Mouse (Mus musculus): ENCODE results near the gene Rgs8.

Gene Rgs8

DNA sequence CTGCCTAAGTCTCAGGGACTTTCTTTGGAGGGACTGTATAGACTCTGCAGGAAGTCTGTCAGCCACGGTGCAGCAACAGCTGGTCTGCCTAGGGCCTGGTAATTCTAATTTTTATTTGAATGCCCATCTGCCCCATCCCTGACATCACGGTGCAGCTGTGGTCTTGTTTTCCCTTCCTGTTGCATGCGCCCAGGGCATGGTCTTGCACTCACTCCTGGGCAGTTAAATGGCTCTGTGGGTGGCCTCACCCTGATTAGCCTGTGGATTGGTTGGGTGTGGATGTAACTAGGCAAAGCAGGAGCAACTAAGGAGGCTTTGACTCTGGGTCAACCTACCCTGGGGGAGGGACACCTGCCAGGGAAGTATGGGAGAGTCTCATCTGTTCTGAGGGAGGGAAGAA, 52.2 kb downstream of the Rgs8 start:
- CTCF ChIA-PET = no interaction called here

DNA sequence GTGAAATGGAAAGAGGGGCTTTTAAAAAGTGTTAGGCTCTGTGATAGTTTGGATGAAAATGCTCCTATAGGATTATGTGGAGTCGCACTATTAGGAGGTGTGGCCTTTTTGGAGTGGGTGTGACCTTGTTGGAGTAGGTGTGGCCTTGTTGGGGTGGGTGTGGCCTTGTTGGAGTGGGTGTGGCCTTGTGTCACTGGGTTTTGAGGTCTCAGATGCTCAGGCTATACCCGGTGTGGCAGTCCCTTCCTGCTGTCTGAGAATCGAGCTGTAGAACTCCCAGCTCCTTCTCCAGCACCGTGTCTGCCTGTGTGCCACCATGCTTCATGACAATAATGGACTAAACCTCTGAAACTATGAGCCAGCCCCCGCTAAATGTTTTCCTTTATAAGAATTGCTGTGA, 55.8 kb downstream of the Rgs8 start:
- CTCF ChIA-PET = no interaction called here

DNA sequence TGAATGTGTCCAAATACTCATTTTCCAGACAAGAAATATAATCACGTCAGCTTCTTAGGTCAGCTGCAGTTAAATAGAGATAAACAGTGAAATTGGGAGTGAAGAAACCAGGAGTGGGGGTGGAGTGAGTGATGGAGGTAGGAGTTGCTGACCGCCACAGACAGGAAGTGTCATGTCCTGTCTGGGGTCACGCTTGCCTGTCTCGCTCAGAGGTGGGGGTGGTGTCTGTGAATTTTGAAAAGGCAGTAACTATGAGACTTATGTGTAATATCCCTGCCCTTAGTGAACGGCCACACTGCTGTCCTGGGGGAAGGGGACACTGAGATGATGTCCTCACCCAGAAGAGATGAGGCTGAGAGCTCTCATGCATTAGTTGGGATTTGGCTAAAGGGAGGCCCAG, 56.6 kb downstream of the Rgs8 start:
- CTCF ChIA-PET = no interaction called here

DNA sequence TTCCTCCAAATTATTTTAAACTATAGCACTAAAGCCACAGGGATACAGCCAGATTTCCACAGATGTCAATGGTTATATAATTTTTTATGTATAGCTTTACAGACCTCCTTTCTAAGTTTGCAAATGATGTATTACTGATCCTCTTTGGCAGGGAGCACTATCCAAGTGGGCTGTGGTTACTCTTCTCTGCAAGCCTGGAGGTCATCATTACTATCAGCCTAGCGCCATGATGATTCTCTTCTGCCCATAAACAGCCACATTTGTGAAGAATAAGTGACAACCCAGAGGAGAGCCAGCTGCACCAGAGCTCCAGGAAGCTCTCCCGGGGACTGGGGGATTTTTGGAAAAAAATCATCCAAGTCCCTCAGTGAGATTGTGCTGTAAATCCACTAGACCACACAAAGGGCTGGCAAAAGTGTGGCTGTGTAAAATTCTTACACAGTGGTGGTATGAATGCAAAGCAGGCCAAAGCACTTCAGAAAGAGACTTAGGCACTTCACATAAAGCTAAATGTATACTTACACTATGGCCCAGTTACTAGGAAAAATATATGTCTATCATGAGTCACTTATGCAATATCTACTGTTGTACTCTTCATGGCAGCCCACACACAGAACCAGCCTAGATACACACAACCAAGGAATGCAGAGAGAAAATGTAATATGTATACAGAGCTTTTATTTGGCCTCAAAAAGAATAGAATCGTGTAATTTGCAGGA, 58.9 kb downstream of the Rgs8 start:
- CTCF ChIA-PET = interaction anchor here (0.5 kb wide), 1 partner anchor 149 kb away, joined by 3 read pairs; no protein-coding TSS in a partner anchor

DNA sequence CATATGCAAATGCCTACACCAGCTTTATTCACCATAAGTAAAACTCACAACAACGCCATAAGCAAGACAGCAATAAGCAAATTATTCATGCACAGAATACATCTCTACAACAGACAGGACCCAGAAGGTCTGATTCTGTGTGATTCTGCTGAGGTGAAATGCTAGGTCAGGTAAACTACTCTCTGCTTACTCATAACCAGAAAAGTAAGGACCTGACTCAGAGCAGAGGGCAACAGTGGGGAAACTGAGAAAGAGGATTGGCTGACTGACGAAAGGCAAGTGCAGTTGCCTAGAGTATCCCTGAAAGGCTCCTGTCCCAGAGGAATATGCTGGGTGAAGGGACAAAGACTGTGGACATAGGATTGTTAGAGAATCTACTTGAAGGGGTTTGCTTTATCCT, 59.8 kb downstream of the Rgs8 start:
- CTCF ChIA-PET = no interaction called here

DNA sequence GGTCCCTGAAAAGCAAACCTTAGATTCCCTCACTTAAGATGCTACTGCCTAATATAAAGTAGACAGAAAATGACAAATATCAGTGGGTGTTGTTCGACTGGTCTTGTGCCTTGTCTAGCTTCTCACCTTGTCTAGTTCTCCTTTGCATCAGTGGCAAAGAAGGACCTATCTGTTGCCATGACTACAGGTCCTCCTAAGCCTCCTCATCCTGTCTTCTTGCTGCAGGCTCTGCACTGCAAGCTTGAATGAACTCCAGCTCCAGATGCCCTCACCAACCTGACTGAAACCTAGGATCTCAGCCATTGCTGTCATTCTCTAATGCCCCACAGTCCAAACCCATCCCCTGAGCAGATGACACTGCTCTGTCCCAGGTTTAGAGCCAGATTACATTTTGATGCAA, 65.2 kb downstream of the Rgs8 start:
- CTCF ChIA-PET = interaction anchor here (0.5 kb wide), 1 partner anchor 17 kb away, joined by 9 read pairs; no protein-coding TSS in a partner anchor

DNA sequence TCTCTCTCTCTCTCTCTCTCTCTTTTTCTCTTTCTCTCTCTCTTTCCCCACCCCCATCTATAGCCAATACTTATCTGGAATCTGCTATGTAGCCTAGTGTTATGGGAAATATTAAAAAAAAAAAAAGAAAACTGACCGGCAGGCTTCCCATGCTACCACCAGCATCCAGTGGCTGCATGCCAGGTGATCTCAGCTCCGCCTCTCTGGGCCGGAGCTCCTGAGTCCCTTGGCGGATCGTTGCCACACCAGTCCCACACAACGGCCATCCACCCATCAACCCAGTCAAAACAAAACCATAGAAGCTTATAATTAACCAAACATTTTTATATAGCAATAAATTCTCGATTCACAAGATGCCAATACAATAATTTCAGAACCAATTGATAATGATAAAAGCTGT, 68.1 kb downstream of the Rgs8 start:
- CTCF ChIA-PET = interaction anchor here (0.6 kb wide), 1 partner anchor 25 kb away, joined by 8 read pairs; no protein-coding TSS in a partner anchor

DNA sequence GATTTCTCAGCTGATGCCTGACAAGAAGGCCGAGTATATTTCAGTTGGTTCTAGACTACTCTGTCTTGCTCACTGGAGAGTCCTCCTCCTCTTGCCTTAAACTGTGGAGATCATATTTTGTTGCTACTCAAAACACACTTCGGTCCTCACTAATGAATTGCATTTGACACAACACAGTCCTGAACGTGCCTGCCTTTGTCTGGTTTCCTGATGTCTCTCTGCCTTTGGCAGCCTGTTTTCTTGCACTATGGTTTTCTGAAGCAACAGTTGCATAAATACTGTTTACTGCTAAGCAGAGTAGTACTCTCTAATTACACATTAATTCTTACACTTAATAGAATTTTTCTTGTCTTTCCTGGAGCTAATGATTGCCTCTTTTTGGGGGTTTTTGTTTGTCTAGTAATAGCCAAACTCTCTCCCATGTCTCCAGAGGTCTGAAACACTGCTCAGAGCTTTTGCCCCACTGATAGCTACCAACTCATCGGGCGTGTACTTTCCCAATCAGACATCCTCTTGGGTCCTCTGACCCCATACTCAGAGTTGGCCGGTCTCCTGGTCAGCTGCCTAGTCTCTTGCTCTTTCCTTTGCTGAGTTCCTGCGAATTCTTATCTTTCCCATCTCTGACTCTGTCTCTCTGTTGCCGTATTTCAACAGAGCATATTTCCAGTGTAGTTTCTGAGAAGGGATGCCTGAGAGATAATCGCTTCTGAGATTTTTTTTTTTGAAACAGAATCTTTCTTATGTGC, 68.9 kb downstream of the Rgs8 start:
- CTCF ChIA-PET = no interaction called here

DNA sequence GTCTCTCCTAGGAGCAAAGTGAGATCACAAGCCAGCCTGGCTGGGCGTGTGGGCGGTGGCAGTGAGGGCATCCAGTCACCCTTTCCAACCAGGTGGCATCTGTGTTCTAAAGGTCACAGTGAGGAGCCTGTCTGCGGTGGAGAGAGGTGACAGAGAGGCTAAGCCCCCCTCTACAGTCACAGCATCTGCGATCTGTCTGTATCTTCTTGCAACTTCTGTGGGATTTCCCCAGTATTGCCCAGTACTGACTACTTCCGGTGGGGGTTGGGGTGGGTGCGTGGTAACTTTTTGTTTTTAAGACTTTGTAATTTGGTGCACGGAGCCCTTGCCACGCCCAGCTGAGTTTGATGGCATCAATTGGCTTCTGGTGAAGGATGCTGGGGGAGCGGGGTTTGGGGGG, 70.6 kb downstream of the Rgs8 start:
- CTCF ChIA-PET = no interaction called here

DNA sequence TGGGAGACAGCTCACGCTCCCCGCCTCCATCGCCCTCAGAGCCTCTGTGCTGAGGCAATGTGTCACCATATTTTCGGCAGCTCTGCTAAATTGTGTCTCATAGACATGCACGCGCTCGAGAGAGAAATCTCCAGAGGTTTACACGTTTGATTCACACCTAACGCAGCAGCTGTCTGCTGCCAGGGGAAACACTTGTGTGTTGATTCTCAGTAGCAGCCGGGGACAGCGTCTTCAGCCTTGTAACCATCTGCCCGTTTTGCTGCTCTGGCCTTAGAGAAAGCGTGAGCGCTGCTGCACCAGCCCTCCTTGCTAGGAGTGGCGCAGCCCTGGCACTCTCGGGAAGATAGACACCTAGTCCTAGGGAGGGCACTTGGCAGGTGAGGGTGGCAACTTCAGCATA, 73.8 kb downstream of the Rgs8 start:
- CTCF ChIA-PET = no interaction called here

DNA sequence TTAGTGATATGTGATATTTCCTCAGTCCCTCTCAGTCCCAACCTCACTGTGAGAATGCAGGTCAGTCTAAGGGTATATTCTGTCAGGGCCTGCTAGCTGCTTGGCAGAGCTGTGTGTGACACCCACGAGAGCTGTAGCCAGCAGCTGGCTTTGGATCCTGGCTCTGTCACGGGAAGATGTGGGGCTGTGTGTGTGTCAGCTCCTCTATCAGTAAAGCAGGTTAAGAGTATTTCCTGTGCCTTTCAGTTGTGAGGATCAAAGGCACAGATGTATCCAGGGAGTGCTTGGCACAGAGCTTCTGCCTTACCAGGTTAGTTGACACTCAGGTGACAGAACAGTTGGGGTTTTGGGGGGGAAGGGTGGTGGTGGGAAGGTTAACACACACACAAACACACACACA, 77.0 kb downstream of the Rgs8 start:
- CTCF ChIA-PET = no interaction called here

DNA sequence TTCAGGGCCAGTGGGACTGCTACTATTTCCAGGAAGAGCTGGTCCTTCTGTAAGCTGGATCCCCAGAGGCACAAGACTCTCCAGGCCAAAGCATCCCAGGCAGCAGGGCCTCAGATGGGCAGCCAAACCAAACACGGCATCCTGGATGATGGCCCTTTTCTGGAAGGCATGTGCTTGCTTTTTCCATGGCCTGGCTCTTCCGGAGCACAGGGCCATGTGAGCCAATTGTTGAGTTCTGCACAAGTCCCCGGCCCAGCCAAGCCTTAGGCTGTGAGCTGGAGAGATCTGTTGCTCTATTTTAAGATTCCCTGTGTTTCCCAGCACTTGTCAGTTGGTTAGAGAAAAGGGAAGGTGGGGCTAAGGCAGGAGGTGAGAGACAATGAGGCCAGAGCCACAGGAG, 77.8 kb downstream of the Rgs8 start:
- CTCF ChIA-PET = no interaction called here

DNA sequence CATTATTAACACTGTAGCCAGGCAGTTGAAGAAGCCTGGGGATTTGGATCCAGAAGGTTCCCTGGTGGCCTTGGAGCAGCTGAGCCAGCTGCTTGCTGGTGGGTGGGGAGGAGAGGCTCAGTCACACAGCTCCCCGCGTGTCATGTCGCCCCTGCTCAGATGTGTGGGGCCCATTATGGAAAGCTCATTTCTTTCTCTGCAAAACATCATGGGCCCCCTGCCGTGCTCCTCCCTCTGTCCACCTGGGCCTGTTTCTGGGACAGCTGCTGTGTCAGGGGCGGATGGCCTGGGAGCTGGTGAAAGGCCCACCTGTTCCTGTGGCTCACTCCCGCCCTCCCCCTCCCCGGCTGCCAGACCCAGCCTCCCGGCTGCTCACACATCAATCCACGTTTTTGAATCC, 80.4 kb downstream of the Rgs8 start:
- CTCF ChIA-PET = no interaction called here

DNA sequence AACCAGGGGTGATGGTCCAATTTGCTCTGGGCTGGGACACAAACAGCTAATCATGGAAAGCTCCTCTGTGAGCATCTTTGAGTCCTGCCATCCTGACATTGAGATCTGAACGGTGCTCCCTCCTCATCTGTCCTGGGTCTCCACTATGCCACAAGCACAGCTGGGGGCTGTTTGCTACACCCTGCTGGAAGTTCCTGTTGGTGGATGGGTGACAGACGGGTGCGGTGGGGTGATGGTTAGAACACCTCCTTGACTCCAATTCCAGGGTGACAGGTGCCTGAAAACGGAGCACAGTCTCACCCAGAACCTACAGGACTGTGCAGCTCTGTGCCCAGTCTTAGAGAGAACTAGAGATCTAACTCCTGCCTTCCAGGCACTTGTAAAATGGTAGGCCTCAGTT, 82.0 kb downstream of the Rgs8 start:
- CTCF ChIA-PET = interaction anchor here (0.7 kb wide), 1 partner anchor 17 kb away, joined by 9 read pairs; no protein-coding TSS in a partner anchor

DNA sequence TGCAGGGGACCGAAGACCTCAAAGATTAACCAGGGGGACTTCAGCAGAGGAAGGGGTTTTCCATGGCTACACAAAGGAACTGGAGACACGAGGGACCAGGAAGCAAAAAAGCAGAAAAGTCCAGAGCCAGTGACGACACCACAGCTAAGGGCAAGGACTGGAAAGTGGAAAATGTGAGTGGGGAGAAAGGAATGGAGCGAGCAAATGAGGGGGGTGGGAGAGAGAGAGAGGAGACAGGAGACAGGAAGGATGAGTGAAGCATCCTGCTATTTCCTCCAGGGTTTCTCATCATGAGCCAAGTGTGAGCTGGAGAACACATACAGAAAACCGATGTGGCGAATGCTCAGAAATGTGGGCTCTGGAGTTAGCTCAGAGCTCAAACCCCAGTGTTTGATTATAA, 83.3 kb downstream of the Rgs8 start:
- CTCF ChIA-PET = interaction anchor here (0.6 kb wide), 1 partner anchor 105 kb away, joined by 4 read pairs; no protein-coding TSS in a partner anchor

DNA sequence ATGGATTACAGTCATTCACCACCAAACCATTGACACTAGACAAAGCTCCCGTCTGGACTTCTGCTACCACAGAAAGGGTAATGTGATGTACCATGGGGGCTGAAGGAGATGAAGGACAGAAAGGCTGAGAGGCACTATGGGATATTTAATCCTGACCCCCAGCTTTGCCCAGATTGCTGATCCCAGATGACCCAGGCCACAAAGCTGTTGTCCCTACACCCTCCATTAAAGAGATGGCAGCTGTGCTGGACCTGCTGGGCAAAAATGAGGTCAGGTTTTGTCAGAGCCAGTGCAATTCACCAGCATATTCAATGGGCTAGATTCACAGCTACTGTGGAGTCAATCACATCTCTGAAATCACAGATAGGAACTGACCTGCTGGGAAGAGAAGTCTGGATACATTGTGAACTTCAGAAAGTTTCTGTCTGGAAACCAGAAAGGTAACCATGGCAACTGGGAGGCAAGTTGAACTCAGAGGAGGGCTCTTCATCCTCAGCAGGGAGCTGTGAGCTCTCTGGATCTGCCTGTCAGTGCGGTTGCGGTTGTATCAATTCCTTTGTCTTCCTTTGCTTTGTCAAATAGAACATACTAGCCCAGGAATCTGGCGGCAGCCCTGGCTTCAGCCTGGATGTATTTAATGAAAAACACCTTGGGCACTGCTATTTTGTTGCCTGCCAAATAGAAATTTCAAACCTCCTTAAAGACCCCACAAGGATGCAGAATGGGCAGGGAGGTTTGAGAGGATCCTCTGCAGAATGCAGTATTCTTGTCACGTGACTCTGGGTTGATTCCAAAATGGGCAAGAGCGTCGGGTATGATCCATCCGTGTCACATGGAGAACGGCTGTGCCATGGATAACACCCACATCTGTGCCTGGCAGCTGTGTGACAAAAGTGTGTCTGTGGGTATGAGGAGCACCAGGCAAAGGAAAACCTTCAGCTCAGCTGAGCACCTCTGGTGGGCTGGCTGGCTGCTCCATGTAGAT, 84.6 kb downstream of the Rgs8 start:
- CTCF ChIA-PET = no interaction called here

DNA sequence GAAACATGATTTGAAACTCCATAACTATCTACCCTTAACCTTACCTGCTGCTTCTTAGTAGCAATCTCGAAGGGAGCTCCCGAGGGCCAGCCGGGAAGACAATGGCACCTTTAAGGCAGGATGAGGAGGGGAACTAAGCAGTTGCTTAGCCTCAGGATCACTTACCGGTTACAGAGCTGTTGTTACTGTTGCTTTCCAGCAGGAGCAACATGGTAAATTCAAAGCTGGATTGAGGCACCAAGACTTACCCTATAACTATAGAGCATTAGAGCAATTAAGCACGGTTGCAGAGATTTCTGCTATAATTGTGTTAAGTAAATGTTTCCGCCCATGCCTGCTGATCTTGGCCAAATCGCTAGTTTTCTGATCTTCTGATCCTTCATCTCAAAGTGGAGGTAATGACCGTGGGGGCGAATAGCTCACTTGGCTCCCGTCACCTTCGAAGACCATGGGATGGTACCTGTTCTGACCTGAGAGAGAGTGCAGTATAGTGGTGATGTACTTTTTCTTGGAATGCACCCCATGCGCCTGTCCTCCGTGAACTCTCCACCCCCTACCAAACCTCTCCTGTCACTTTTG, 86.7 kb downstream of the Rgs8 start:
- CTCF ChIA-PET = interaction anchor here (0.7 kb wide), 1 partner anchor 1881 kb away, joined by 5 read pairs; no protein-coding TSS in a partner anchor

DNA sequence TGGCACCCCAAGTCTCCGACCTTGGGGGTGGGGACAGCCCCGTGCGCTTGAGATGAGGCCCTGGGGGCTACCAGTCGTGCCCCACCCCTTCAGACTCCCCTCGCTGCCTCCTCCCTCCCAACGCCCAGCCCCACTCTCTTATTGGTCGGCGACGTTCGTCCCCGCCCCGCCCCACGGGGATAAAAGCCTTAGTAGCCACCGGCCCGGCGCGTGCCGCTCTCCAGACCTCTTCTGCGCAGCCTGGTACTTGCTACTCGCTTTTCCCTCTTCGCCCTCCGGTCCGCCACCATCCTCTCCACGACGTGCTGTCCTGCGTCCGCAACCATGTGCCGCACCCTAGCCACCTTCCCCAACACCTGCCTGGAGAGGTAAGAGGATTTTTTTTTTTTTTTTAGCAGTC, 87.3 kb downstream of the Rgs8 start, which contains the start of gene Rgs16:
Gene Rgs16 (plus strand): TSS at position 205 of the 400 bp plus-strand sequence.
- CTCF ChIA-PET = interaction anchor here (0.7 kb wide), 1 partner anchor 1880 kb away, joined by 5 read pairs; no protein-coding TSS in a partner anchor

DNA sequence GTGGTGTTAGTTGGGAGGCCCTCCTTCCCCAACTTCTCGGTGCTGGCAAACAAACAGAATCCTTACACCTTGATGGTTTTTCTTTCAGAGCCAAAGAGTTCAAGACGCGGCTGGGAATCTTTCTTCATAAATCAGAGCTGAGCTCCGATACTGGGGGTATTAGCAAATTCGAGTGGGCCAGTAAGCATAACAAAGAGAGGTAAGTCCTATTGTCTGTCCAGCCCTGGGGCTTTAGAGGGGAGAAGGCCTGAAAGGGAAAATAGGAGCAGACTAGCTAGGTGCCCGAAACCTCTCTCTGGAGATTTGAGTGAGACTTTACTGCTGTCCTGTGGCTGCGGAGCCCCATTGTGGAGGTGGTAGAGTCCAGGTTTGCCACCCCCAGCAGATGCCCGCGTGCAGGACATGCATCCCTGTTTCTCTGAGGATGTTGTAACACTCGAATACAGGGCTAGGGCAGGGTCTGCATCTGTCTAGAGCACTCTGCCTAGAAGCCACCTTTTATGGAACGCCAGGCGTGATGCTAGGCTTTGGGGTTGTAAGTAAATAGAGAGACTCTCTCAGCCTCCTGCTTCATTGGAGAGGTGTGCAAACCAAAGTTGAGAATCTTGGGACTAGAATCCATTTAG, 88.1 kb downstream of the Rgs8 start:
- CTCF ChIA-PET = no interaction called here

DNA sequence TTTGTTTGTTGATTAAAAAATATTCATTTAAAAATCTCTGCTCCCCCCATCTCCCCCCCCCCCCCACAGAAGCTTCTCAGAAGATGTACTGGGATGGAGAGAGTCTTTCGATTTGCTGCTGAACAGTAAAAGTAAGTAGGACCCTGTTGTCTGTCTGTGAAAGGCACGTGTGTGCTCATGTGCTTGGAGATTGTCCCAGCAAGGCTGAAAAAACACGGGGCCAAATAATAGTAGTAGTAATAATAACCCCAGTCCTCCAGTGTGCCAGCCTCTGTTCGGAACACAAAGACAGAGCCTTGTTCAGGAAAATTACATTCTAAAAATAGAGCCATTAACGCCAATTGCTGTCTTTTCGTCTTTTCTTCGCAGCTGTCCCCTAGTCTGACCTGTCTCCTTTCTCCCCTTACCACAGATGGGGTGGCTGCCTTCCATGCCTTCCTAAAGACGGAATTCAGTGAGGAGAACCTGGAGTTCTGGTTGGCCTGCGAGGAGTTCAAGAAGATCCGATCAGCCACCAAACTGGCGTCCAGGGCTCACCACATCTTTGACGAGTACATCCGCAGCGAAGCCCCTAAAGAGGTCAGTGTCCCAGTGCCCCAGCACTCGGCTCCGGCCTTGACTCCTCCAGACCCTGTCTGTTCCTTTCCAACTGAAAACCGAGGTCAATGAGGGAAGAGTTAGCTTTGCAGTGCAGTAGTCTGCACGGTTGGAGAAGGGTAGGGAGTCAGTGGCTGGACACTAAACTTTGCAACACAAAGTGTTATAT, 88.9 kb downstream of the Rgs8 start:
- CTCF ChIA-PET = interaction anchor here (0.6 kb wide), 1 partner anchor 188 kb away, joined by 9 read pairs; no protein-coding TSS in a partner anchor

Data from spleen, embryonic (tissue).